19 mouse cellular contexts compared by ENCODE assay signal in the genomic region with DNA sequence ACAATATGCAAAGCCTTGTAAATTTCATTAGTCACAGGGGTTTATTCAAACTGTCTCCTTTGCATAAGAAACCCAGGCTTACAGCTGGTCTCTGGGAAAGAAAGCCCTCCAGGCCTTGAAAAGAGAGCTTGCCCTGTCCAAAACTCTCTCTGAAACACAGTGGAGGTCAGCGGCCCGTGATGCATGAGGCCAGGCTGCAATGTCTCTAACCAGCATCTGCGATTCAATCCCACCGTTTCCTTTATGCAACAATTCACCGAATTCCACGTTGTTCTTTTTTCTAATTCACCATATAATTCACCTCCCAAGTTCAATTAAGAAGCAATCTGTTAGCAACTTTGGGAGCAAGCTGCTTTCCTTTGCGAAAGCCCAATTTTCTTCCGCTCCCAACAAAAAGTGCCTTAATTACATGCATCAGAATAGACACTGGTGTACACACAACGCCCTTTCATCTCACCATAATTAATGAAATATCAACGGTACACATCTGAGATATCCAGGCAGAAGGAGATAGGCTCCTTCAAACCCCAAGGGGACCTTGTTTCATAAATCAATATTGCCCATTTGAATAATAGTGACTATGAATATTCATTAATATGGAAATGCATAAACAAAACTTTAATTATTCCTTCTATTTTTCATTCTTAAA. TPM values are rescaled to one million over a fixed set of nuclear protein-coding genes. Genes with fewer than 3 reads are reported as not detected.
DNase-seq lines count a peak whose midpoint lies in the region; ATAC-seq and TF ChIP-seq lines count a peak whose summit lies in the region.
"Had no signal": no experiment of that assay in that cellular context is flagged by ENCODE, and none has a peak within 500 bp of the region (broad histone marks: within the 10 kb centered on the region; RNA-seq: fewer than 3 reads in every experiment).

No protein-coding gene starts in this region.

- peaks cover 5% of the 10 kb centered on the region; the same call in 1 of the 2 replicates for H3K27me3 ChIP-seq in hindbrain, embryonic 10.5 days (ENCODE audit: insufficient read depth, poor library complexity, severe bottlenecking)
- H3K27me3 ChIP-seq in hindbrain, embryonic 16.5 days (replicated peaks; ENCODE audit: control insufficient read depth, insufficient read depth, low read length), result no peaks in the 10 kb centered on the region
- H3K27me3 ChIP-seq in forebrain, embryonic 14.5 days (replicated peaks; ENCODE audit: control insufficient read depth, insufficient read depth, low read length), result peaks cover 17% of the 10 kb centered on the region
- no peaks in the 10 kb centered on the region for H3K27me3 ChIP-seq in hindbrain, postnatal 0 days (ENCODE audit: insufficient read depth, low read length)
- peaks cover 14% of the 10 kb centered on the region for H3K27me3 ChIP-seq in midbrain, postnatal 0 days (ENCODE audit: insufficient read depth, low read length)
- no peaks in the 10 kb centered on the region for H3K27me3 ChIP-seq in intestine, postnatal 0 days (replicated peaks; ENCODE audit: control insufficient read depth, insufficient read depth, low read length)
- H3K27me3 ChIP-seq: heart, embryonic 13.5 days had no signal

- no peak overlapping the region for H3K9ac ChIP-seq in hindbrain, embryonic 16.5 days (ENCODE audit: low read depth, low read length)
- H3K9ac ChIP-seq in forebrain, embryonic 14.5 days (ENCODE audit: low read length), result no peak overlapping the region
- no peak overlapping the region for H3K9ac ChIP-seq in hindbrain, postnatal 0 days (replicated peaks; ENCODE audit: low read length)
- no peak overlapping the region for H3K9ac ChIP-seq in midbrain, postnatal 0 days (replicated peaks; ENCODE audit: low read length, poor library complexity, severe bottlenecking)
- no peak overlapping the region for H3K9ac ChIP-seq in intestine, postnatal 0 days (ENCODE audit: low read depth, low read length)
- H3K9ac ChIP-seq: heart, embryonic 13.5 days; lung, embryonic 14.5 days; stomach, embryonic 15.5 days had no signal

- no peak for ATAC-seq in hindbrain, embryonic 16.5 days
- ATAC-seq in forebrain, embryonic 14.5 days, result peak; percentile 78
- no peak for ATAC-seq in hindbrain, postnatal 0 days
- no peak for ATAC-seq in midbrain, postnatal 0 days (ENCODE audit: low FRiP score)
- ATAC-seq in intestine, postnatal 0 days, result no peak
- ATAC-seq: Patski had no signal

- H3K4me2 ChIP-seq in hindbrain, embryonic 16.5 days (ENCODE audit: low read length), result no peak overlapping the region
- no peak overlapping the region for H3K4me2 ChIP-seq in forebrain, embryonic 14.5 days (ENCODE audit: low read length)
- no peak overlapping the region for H3K4me2 ChIP-seq in hindbrain, postnatal 0 days (ENCODE audit: low read depth, low read length)
- H3K4me2 ChIP-seq in midbrain, postnatal 0 days (ENCODE audit: low read depth, low read length, poor library complexity, severe bottlenecking), result no peak overlapping the region
- H3K4me2 ChIP-seq in intestine, postnatal 0 days (replicated peaks; ENCODE audit: low read depth), result no peak overlapping the region
- H3K4me2 ChIP-seq: heart, embryonic 13.5 days; lung, embryonic 14.5 days; stomach, embryonic 15.5 days had no signal

- H3K4me3 ChIP-seq in hindbrain, embryonic 10.5 days, result no peak overlapping the region
- no peak overlapping the region for H3K4me3 ChIP-seq in hindbrain, embryonic 16.5 days (ENCODE audit: low read length)
- H3K4me3 ChIP-seq in forebrain, embryonic 14.5 days (ENCODE audit: low read depth, low read length), result no peak overlapping the region
- H3K4me3 ChIP-seq in hindbrain, postnatal 0 days (ENCODE audit: low read length), result no peak overlapping the region
- no peak overlapping the region for H3K4me3 ChIP-seq in midbrain, postnatal 0 days (ENCODE audit: low read depth, low read length)
- no peak overlapping the region for H3K4me3 ChIP-seq in intestine, postnatal 0 days (ENCODE audit: low read depth, low read length)
- H3K4me3 ChIP-seq: heart, embryonic 13.5 days; stomach, embryonic 15.5 days had no signal

- H3K36me3 ChIP-seq in hindbrain, embryonic 10.5 days, result no peaks in the 10 kb centered on the region
- no peaks in the 10 kb centered on the region for H3K36me3 ChIP-seq in hindbrain, embryonic 16.5 days (ENCODE audit: control insufficient read depth, insufficient read depth, low read length)
- H3K36me3 ChIP-seq in forebrain, embryonic 14.5 days (ENCODE audit: control insufficient read depth, insufficient read depth, low read length), result no peaks in the 10 kb centered on the region
- H3K36me3 ChIP-seq in hindbrain, postnatal 0 days (ENCODE audit: insufficient read depth, low read length), result no peaks in the 10 kb centered on the region
- H3K36me3 ChIP-seq in midbrain, postnatal 0 days (ENCODE audit: insufficient read depth, low read length), result no peaks in the 10 kb centered on the region
- H3K36me3 ChIP-seq in intestine, postnatal 0 days (ENCODE audit: control insufficient read depth, insufficient read depth), result no peaks in the 10 kb centered on the region
- H3K36me3 ChIP-seq: heart, embryonic 13.5 days; stomach, embryonic 15.5 days had no signal

- peaks cover 30% of the 10 kb centered on the region for H3K4me1 ChIP-seq in hindbrain, embryonic 10.5 days (replicated peaks)
- peaks cover 6% of the 10 kb centered on the region for H3K4me1 ChIP-seq in hindbrain, embryonic 16.5 days (ENCODE audit: control insufficient read depth, insufficient read depth, low read depth, low read length)
- H3K4me1 ChIP-seq in forebrain, embryonic 14.5 days (ENCODE audit: control insufficient read depth, insufficient read depth, low read length), result peaks cover 17% of the 10 kb centered on the region
- H3K4me1 ChIP-seq in hindbrain, postnatal 0 days (ENCODE audit: insufficient read depth, low read length), result peaks cover 4% of the 10 kb centered on the region; the same call in 1 of the 2 replicates
- 0 out of 2 replicates have a peak, but pooled peaks cover 12% of the 10 kb centered on the region for H3K4me1 ChIP-seq in midbrain, postnatal 0 days (ENCODE audit: insufficient read depth, low read length)
- no peaks in the 10 kb centered on the region for H3K4me1 ChIP-seq in intestine, postnatal 0 days (replicated peaks; ENCODE audit: control insufficient read depth, insufficient read depth, low read length)
- H3K4me1 ChIP-seq: stomach, embryonic 15.5 days had no signal

- TF ChIP-seq CTCF in hindbrain, postnatal 0 days (IDR thresholded peaks at IDR 0.05; ENCODE audit: low read depth), result no peak
- TF ChIP-seq CTCF in midbrain, postnatal 0 days (IDR thresholded peaks at IDR 0.05), result no peak
- no peak for TF ChIP-seq CTCF in intestine, postnatal 0 days (IDR thresholded peaks at IDR 0.05; ENCODE audit: low read depth)

- peak; percentile 34 for DNase-seq in hindbrain, embryonic 10.5 days (ENCODE audit: low spot score)
- peak; percentile 85 for DNase-seq in forebrain, embryonic 14.5 days (ENCODE audit: low spot score)
- DNase-seq in hindbrain, postnatal 0 days (ENCODE audit: low spot score), result peak; percentile 6
- DNase-seq in midbrain, postnatal 0 days (ENCODE audit: low spot score), result peak; percentile 29
- DNase-seq in ovary, postnatal 10 days (ENCODE audit: low spot score), result no peak
- DNase-seq: cerebellum, adult 11 months; gastrocnemius, postnatal 25 days; kidney, adult 8-10 months; kidney, postnatal 36 days; liver; lung, embryonic 14.5 days; right cerebral cortex, adult 18-20 months; thymus, postnatal 14 days had no signal

- H3K27ac ChIP-seq in hindbrain, embryonic 10.5 days, result peak overlapping the region; percentile 1
- H3K27ac ChIP-seq in hindbrain, embryonic 16.5 days (ENCODE audit: low read depth, low read length), result no peak overlapping the region
- no peak overlapping the region for H3K27ac ChIP-seq in forebrain, embryonic 14.5 days (ENCODE audit: low read depth, low read length)
- H3K27ac ChIP-seq in hindbrain, postnatal 0 days, result no peak overlapping the region
- H3K27ac ChIP-seq in midbrain, postnatal 0 days (ENCODE audit: low read depth, low read length), result no peak overlapping the region
- no peak overlapping the region for H3K27ac ChIP-seq in intestine, postnatal 0 days (ENCODE audit: low read depth, low read length)
- H3K27ac ChIP-seq: heart, embryonic 13.5 days; stomach, embryonic 15.5 days had no signal

- H3K9me3 ChIP-seq in hindbrain, embryonic 10.5 days, result no peaks in the 10 kb centered on the region
- H3K9me3 ChIP-seq in hindbrain, embryonic 16.5 days (ENCODE audit: control insufficient read depth, low read length), result no peaks in the 10 kb centered on the region
- no peaks in the 10 kb centered on the region for H3K9me3 ChIP-seq in forebrain, embryonic 14.5 days (replicated peaks; ENCODE audit: control insufficient read depth, low read length)
- no peaks in the 10 kb centered on the region for H3K9me3 ChIP-seq in hindbrain, postnatal 0 days (ENCODE audit: low read length)
- H3K9me3 ChIP-seq in midbrain, postnatal 0 days (ENCODE audit: low read length), result no peaks in the 10 kb centered on the region
- no peaks in the 10 kb centered on the region for H3K9me3 ChIP-seq in intestine, postnatal 0 days (ENCODE audit: control insufficient read depth)
- H3K9me3 ChIP-seq: heart, embryonic 13.5 days; stomach, embryonic 15.5 days had no signal

- 46% methylated on average over 10 of the region's 10 CpGs for WGBS in hindbrain, embryonic 10.5 days
- 19% methylated on average over 10 of the region's 10 CpGs for WGBS in hindbrain, embryonic 16.5 days
- WGBS in forebrain, embryonic 14.5 days, result 3% methylated on average over 10 of the region's 10 CpGs
- 20% methylated on average over 10 of the region's 10 CpGs for WGBS in hindbrain, postnatal 0 days
- WGBS in midbrain, postnatal 0 days, result 20% methylated on average over 10 of the region's 10 CpGs
- 83% methylated on average over 10 of the region's 10 CpGs for WGBS in intestine, postnatal 0 days

RNA-seq across cellular contexts. Expression of a gene that starts 42.1 kb away (rescaled TPM):
- 0.25 and 0.68 TPM in 2 replicates for polyA plus RNA-seq in hindbrain, embryonic 10.5 days (2016; fragmentation: Nextera tagmentation; extraction: Ambion mirVana)
- polyA plus RNA-seq in hindbrain, embryonic 16.5 days (2015; fragmentation: Nextera tagmentation; extraction: Ambion mirVana), result 0.91 and 1.1 TPM in 2 replicates
- 0.89 and 0.97 TPM in 2 replicates for polyA plus RNA-seq in forebrain, embryonic 14.5 days (2014; fragmentation: Nextera tagmentation; extraction: Ambion mirVana)
- 1.2 and 2.8 TPM in 2 replicates for total RNA-seq in hindbrain, postnatal 0 days (2014; rRNA removed)
- polyA plus RNA-seq in hindbrain, postnatal 0 days (2015; fragmentation: Nextera tagmentation; extraction: Ambion mirVana), result 0.60 and 0.72 TPM in 2 replicates
- total RNA-seq in midbrain, postnatal 0 days (2014; rRNA removed), result 0.71 and 1.2 TPM in 2 replicates
- polyA plus RNA-seq in midbrain, postnatal 0 days (2015; fragmentation: Nextera tagmentation; extraction: Ambion mirVana), result 0.48 and 0.56 TPM in 2 replicates
- polyA plus RNA-seq in intestine, postnatal 0 days (2015; fragmentation: Nextera tagmentation; extraction: Ambion mirVana), result 0.10 TPM in 2 replicates
- total RNA-seq: hematopoietic stem cell, adult 5-6 weeks had no signal
